Mouse (Mus musculus): ENCODE results near the gene Olfr153. TPM values are rescaled to one million over a fixed set of nuclear protein-coding genes. Genes with fewer than 3 reads are reported as not detected.
"Not testable (repeated sequence)": the region's sequence is repeated elsewhere in the genome, so short reads cannot be mapped to it uniquely, and the experiment has no call there.

Gene Olfr153
- total RNA-seq (2014; fragmentation: Nextera tagmentation) (not detected in 2 replicates), total RNA-seq (2017) (not detected in 2 replicates)

DNA sequence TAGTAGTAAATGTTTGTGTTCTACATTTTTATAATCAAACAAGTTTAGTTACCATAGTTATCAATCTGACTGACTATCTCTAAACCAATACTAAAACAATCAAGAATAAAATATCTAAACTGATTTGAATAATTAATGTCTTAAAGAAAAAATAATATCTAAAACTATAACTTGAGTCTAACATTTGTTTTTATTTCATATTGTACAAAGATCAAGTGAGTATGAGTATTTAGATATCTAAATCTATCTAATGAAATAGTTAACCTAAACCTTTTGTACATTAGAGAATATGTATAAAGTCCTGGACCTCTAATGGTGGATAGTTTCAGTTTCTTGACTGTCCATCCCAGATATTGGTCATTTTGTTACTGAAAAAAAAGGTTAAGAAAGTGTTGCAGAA lies at the start of gene Olfr153:
TSS of gene Olfr153 (plus strand) at position 301 of the 400 bp plus-strand sequence.
- ATAC-seq (replicated peaks; ENCODE audit: poor library complexity, severe bottlenecking): no peak

DNA sequence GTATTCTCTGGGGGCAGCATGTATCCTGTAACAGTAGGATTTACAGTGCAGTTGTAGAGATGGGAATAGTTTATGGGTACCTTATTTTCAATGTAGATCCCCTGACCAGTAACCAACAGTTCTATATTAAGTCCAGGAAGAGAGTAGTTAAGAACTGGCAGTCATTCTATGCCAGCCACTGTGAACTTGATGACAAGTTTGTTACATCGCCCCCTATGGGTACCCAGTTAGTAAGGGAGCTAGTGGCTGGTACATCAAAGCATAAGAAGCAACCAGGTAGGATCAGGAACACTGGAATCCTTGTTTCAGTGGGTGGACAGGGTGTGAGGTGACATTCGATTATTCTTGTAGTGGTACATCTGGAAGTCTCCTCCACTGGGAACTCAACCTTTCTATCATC lies 49.3 kb upstream of the Olfr153 start:
- ATAC-seq (replicated peaks; ENCODE audit: poor library complexity, severe bottlenecking): no peak

DNA sequence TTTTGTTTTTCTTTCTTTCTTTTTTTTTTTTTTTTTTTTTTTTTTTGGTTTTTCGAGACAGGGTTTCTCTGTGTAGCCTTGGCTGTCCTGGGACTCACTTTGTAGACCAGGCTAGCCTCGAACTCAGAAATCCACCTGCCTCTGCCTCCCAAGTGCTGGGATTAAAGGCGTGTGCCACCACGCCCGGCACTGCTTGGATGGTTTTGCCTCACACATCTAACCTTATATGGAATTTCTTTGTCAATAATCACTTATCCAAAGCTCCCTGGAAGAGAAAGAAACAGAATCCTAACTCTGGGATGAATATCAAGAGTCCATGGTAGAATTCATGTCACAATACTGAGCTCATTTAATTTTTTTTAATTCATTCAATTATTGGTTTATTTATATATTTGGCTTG lies 34.6 kb upstream of the Olfr153 start, which contains the start of gene Pramel7:
TSS of gene Pramel7 (minus strand) at position 101 of the 400 bp plus-strand sequence.
- ATAC-seq (replicated peaks; ENCODE audit: poor library complexity, severe bottlenecking): not testable (repeated sequence)

GRCm38 (mm10) chr2:87506265-87506664 lies 25.3 kb upstream of the Olfr153 start, which contains the start of gene Pramel6:
TSS of gene Pramel6 (plus strand) at chr2:87506565.
- no peak for ATAC-seq (replicated peaks; ENCODE audit: poor library complexity, severe bottlenecking)

DNA sequence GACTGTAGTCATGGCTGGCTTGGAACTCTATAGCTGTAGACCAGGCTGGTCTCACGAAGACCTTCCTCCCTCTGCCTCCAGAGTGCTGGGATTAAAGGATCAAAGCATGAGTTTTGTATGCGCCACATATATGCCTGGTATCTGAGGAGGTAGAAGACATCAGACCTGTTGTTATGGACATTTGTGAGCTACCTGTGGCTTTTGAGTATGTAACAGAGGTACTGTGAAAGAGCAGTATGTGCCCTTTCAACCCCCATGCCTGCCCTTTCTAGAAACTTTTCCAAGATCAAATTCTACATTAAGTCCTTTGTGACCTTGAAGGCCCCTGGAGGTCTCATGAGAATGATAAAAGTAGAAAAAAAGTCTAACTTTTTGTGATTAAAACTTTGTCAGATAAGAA lies 16.6 kb upstream of the Olfr153 start:
- no peak for ATAC-seq (replicated peaks; ENCODE audit: poor library complexity, severe bottlenecking)

DNA sequence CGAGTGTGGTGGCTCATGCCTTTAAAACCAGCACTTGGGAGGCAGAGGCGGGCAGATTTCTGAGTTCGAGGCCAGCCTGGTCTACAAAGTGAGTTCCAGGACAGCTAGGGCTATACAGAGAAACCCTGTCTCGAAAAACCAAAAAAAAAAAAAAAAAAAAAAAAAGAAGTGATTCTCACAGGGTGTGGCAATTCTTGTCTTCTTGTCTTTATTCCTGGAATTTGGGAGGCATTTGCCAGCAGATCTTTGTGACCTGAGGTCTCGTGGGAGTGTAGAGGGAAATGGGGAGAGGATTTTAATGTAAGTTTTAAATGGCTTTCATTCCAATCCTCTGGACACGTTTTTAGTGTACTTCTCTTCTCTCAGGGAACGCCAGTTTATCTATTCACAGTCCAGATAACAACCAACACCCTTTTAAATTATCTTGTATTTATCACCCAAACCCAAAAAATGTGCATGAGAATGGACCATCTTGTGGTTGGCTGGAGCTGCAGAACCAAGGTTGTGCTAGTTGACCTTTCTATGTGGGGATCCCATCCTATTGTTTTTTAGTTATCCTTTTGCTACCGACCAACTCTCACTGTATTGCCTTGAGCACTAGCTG lies 16.0 kb upstream of the Olfr153 start:
- no peak for ATAC-seq (replicated peaks; ENCODE audit: poor library complexity, severe bottlenecking)

- ATAC-seq (replicated peaks; ENCODE audit: poor library complexity, severe bottlenecking): no peak
Observed at GRCm38 (mm10) chr2:87516581-87516980, 15.0 kb upstream of the Olfr153 start.

- no peak for ATAC-seq (replicated peaks; ENCODE audit: poor library complexity, severe bottlenecking)
Observed at GRCm38 (mm10) chr2:87520651-87521050, 10.9 kb upstream of the Olfr153 start.

DNA sequence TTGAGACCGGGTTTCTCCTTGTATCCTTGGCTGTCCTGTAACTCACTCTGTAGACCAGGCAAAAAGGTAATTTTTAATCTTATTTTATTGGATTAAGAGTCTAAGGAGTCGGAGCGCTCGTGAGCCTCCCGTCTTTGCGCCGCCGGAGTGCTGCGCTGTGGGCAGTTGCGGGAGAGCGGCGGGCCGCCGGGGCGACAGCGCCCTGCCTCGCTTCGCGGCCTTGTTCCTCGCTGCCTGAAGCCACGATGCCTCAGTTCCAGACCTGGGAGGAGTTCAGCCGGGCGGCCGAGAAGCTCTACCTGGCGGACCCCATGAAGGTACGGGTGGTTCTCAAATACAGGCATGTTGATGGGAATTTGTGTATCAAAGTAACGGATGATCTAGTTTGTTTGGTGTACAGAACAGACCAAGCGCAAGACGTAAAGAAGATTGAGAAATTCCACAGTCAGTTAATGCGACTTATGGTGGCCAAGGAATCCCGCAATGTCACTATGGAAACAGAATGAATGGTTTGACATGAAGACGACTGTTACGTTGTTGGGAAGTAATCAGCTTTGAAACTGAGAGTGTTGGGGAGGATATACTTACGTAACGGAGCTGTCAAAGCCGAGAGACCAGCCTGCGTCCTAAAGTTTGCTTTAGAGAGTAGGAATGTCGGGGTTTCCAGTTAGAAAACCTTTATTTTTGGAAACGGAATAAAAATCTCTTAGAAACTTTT lies 5.5 kb upstream of the Olfr153 start:
- ATAC-seq (replicated peaks; ENCODE audit: poor library complexity, severe bottlenecking): peak; percentile 59

- no peak for ATAC-seq (replicated peaks; ENCODE audit: poor library complexity, severe bottlenecking)
Observed at GRCm38 (mm10) chr2:87534826-87535225, 3.2 kb downstream of the Olfr153 start.

DNA sequence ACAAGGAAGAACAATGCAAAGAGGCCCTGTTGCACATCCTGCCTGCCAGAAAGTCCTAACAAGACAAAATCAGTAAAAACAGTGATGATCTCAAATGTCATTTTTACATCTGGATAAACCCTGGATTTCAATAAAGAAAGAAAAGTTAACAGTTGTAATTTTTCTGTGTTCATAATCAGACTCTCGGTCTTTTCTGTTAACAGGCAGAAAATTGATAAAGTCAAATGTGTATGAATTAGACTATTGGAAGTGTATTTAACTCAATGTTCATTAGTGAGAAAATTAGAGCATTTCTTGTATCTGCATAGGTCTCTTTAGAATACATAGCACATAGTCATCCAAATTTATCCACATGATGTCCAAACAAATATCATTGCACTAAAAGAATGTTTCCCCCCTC lies 13.8 kb downstream of the Olfr153 start, which contains the start of gene Olfr1128:
TSS of gene Olfr1128 (minus strand) at position 101 of the 400 bp plus-strand sequence.
- no peak for ATAC-seq (replicated peaks; ENCODE audit: poor library complexity, severe bottlenecking)

- not testable (repeated sequence) for ATAC-seq (replicated peaks; ENCODE audit: poor library complexity, severe bottlenecking)
Observed at GRCm38 (mm10) chr2:87573602-87574001, 42.0 kb downstream of the Olfr153 start, which contains the start of gene Olfr1129. TSS of gene Olfr1129 (plus strand) at chr2:87573902.

Other genes starting within 250 kb of the Olfr153 start
- gene Olfr1118, start 224.2 kb upstream of the Olfr153 start, total RNA-seq (2014; fragmentation: Nextera tagmentation): not detected in 2 replicates
- gene Olfr1118, start 224.2 kb upstream of the Olfr153 start, total RNA-seq (2017): not detected in 2 replicates
- not detected in 2 replicates for gene Olfr1120, start 177.0 kb upstream of the Olfr153 start, total RNA-seq (2014; fragmentation: Nextera tagmentation)
- not detected in 2 replicates for gene Olfr1120, start 177.0 kb upstream of the Olfr153 start, total RNA-seq (2017)
- not detected in 2 replicates for gene Olfr1121, start 161.9 kb upstream of the Olfr153 start, total RNA-seq (2014; fragmentation: Nextera tagmentation)
- gene Olfr1121, start 161.9 kb upstream of the Olfr153 start, total RNA-seq (2017): not detected in 2 replicates
- not detected in 2 replicates for gene Olfr1122, start 145.9 kb upstream of the Olfr153 start, total RNA-seq (2014; fragmentation: Nextera tagmentation)
- not detected in 2 replicates for gene Olfr1122, start 145.9 kb upstream of the Olfr153 start, total RNA-seq (2017)
- gene Olfr1123, start 115.2 kb upstream of the Olfr153 start, total RNA-seq (2014; fragmentation: Nextera tagmentation): not detected in 2 replicates
- gene Olfr1123, start 115.2 kb upstream of the Olfr153 start, total RNA-seq (2017): not detected in 2 replicates
- not detected in 2 replicates for gene Olfr1124, start 101.5 kb upstream of the Olfr153 start, total RNA-seq (2014; fragmentation: Nextera tagmentation)
- gene Olfr1124, start 101.5 kb upstream of the Olfr153 start, total RNA-seq (2017): not detected in 2 replicates
- gene Olfr1126, start 77.8 kb upstream of the Olfr153 start, total RNA-seq (2014; fragmentation: Nextera tagmentation): not detected in 2 replicates
- not detected in 2 replicates for gene Olfr1126, start 77.8 kb upstream of the Olfr153 start, total RNA-seq (2017)
- gene Pramel7, start 34.7 kb upstream of the Olfr153 start, total RNA-seq (2014; fragmentation: Nextera tagmentation): not detected in 2 replicates
- not detected in 2 replicates for gene Pramel7, start 34.7 kb upstream of the Olfr153 start, total RNA-seq (2017)
- not detected in 2 replicates for gene Pramel6, start 25.2 kb upstream of the Olfr153 start, total RNA-seq (2014; fragmentation: Nextera tagmentation)
- gene Pramel6, start 25.2 kb upstream of the Olfr153 start, total RNA-seq (2017): not detected in 2 replicates
- not detected in 2 replicates for gene Olfr1128, start 13.7 kb downstream of the Olfr153 start, total RNA-seq (2014; fragmentation: Nextera tagmentation)
- not detected in 2 replicates for gene Olfr1128, start 13.7 kb downstream of the Olfr153 start, total RNA-seq (2017)
- gene Olfr1129, start 42.1 kb downstream of the Olfr153 start, total RNA-seq (2014; fragmentation: Nextera tagmentation): not detected in 2 replicates
- gene Olfr1129, start 42.1 kb downstream of the Olfr153 start, total RNA-seq (2017): not detected in 2 replicates
- gene Olfr1130, start 74.4 kb downstream of the Olfr153 start, total RNA-seq (2014; fragmentation: Nextera tagmentation): not detected in 2 replicates
- gene Olfr1130, start 74.4 kb downstream of the Olfr153 start, total RNA-seq (2017): not detected in 2 replicates
- gene Olfr1131, start 95.3 kb downstream of the Olfr153 start, total RNA-seq (2014; fragmentation: Nextera tagmentation): not detected in 2 replicates
- gene Olfr1131, start 95.3 kb downstream of the Olfr153 start, total RNA-seq (2017): not detected in 2 replicates
- gene Olfr1132, start 105.7 kb downstream of the Olfr153 start, total RNA-seq (2014; fragmentation: Nextera tagmentation): not detected in 2 replicates
- gene Olfr1132, start 105.7 kb downstream of the Olfr153 start, total RNA-seq (2017): not detected in 2 replicates
- not detected in 2 replicates for gene Olfr1133, start 115.6 kb downstream of the Olfr153 start, total RNA-seq (2014; fragmentation: Nextera tagmentation)
- not detected in 2 replicates for gene Olfr1133, start 115.6 kb downstream of the Olfr153 start, total RNA-seq (2017)
- gene Olfr1134, start 126.7 kb downstream of the Olfr153 start, total RNA-seq (2014; fragmentation: Nextera tagmentation): not detected in 2 replicates
- not detected in 2 replicates for gene Olfr1134, start 126.7 kb downstream of the Olfr153 start, total RNA-seq (2017)
- gene Olfr1135, start 141.9 kb downstream of the Olfr153 start, total RNA-seq (2014; fragmentation: Nextera tagmentation): not detected in 2 replicates
- not detected in 2 replicates for gene Olfr1135, start 141.9 kb downstream of the Olfr153 start, total RNA-seq (2017)
- gene Olfr1136, start 162.2 kb downstream of the Olfr153 start, total RNA-seq (2014; fragmentation: Nextera tagmentation): not detected in 2 replicates
- not detected in 2 replicates for gene Olfr1136, start 162.2 kb downstream of the Olfr153 start, total RNA-seq (2017)
- gene Olfr1137, start 181.4 kb downstream of the Olfr153 start, total RNA-seq (2014; fragmentation: Nextera tagmentation): not detected in 2 replicates
- not detected in 2 replicates for gene Olfr1137, start 181.4 kb downstream of the Olfr153 start, total RNA-seq (2017)
- not detected in 2 replicates for gene Olfr1138, start 208.2 kb downstream of the Olfr153 start, total RNA-seq (2014; fragmentation: Nextera tagmentation)
- gene Olfr1138, start 208.2 kb downstream of the Olfr153 start, total RNA-seq (2017): not detected in 2 replicates
- not detected in 2 replicates for gene Olfr1140, start 212.0 kb downstream of the Olfr153 start, total RNA-seq (2014; fragmentation: Nextera tagmentation)
- gene Olfr1140, start 212.0 kb downstream of the Olfr153 start, total RNA-seq (2017): not detected in 2 replicates
- gene Olfr1141, start 222.2 kb downstream of the Olfr153 start, total RNA-seq (2014; fragmentation: Nextera tagmentation): not detected in 2 replicates
- not detected in 2 replicates for gene Olfr1141, start 222.2 kb downstream of the Olfr153 start, total RNA-seq (2017)
- not detected in 2 replicates for gene Olfr152, start 247.7 kb downstream of the Olfr153 start, total RNA-seq (2014; fragmentation: Nextera tagmentation)
- not detected in 2 replicates for gene Olfr152, start 247.7 kb downstream of the Olfr153 start, total RNA-seq (2017)